Mouse (Mus musculus): ENCODE data around the gene Smarcc2.
"Not testable (repeated sequence)": the region's sequence is repeated elsewhere in the genome, so short reads cannot be mapped to it uniquely, and the experiment has no call there.

Smarcc2 gene

DNA sequence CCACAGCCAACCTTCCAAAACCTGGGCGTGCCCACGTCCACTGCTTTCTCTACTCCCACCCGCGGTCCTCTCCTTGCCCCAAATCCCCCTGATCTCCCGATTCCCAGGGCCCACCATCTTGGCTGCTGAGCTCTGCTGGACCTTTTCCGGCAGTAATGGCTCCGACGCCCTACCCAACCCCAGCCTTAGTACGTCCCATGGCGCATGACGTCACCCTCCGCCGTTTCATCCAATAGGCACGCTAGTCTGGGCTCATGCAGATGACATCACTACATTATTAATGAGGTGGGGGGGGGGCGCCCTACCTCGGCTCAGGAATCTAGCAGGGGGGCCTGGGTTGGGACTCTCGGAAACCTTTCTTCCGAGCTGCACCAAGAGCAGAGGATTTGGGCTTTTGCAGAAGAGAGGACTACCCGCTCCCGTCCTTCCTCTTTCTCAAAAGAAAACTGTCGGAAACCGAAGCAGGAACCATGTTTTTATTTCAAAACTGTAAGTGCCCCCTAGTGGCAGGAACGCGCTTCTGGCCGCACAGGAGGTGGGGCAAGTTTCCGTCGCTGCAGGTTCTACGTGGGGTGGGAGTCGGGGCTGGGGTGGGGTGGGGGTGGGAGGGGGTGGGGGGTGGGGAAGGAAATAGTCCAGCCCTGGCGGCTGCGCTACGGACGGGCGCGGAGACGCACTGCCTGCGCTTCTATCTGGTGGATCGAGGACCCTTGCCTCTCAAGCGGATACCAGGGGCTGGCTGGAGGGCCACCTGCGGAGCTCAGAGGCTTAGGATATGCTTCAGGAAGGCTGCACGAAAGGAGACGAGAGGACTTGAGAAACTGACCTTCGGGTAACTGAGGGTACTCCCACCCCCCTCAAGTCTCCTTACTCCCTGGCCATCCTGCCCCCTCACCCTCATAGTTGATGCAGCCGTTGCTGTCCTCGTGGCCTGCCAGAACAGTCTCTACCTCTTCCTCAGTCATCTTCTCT, 34.9 kb downstream of the Smarcc2 start, which contains the start of gene Myl6:
Gene Myl6, minus strand, starts transcription at position 451 of the 972 bp plus-strand sequence.
- DNase-seq (ENCODE audit: low spot score), result peak; percentile 98

DNA sequence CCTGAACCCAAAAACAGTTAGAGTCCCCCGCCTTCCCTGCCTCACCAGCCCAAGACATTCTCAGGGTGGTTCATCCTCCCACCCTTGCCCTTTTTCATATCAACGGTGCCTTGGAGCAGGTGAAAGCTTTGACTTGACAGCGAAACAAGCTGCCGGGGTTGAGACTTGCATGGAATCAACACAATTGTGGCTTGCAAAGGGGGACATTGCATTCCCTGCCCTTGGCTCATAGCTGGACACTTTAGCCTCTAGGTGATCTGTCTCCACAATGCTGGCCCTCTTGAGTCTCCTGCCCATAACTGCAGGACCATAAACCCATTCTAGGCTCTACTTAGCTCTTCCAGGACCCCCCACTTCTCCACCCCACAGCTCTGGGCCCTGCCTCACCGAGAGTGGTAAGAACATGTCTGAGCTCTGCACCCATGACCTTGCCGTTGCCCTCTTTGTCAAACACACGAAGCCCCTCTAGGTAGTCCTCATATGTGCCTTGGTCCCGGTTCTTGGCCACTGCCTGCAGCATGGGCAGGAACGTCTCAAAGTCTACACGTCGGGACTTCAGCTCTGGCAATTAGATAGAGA, 35.7 kb downstream of the Smarcc2 start:
- no peak for DNase-seq (ENCODE audit: low spot score)

GRCm38 (mm10) chr10:128495270-128495669, 36.2 kb downstream of the Smarcc2 start:
- DNase-seq (ENCODE audit: low spot score), result no peak

DNA sequence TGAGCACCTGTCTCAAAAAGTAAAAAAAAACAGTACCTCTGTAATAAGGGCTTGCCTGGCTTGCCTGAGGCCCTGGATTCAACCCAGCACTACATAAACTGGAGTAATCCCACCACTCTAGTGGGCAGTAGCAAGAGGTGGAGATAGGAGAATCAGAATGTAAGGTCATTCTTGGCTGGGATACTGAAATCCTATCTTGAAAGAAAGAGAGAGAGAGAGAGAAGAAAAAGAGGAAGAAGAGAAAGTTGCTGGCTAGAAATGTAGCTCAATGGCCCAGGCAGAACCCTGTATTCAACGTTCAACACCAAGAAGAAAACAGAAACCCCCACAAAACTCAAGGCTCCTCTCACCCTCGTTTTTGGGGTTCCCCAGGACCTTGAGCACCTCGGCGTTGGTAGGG, 36.9 kb downstream of the Smarcc2 start:
- DNase-seq (ENCODE audit: low spot score), result no peak

GRCm38 (mm10) chr10:128496509-128497077, 37.5 kb downstream of the Smarcc2 start:
- no peak for DNase-seq (ENCODE audit: low spot score)

GRCm38 (mm10) chr10:128497134-128497737, 38.2 kb downstream of the Smarcc2 start:
- no peak for DNase-seq (ENCODE audit: low spot score)

- DNase-seq (ENCODE audit: low spot score), result peak; percentile 98
These were observed 39.5 kb downstream of the Smarcc2 start, which contains the start of gene Myl6b for GRCm38 (mm10) chr10:128498590-128498989. Myl6b (minus strand) TSS chr10:128498685.

DNA sequence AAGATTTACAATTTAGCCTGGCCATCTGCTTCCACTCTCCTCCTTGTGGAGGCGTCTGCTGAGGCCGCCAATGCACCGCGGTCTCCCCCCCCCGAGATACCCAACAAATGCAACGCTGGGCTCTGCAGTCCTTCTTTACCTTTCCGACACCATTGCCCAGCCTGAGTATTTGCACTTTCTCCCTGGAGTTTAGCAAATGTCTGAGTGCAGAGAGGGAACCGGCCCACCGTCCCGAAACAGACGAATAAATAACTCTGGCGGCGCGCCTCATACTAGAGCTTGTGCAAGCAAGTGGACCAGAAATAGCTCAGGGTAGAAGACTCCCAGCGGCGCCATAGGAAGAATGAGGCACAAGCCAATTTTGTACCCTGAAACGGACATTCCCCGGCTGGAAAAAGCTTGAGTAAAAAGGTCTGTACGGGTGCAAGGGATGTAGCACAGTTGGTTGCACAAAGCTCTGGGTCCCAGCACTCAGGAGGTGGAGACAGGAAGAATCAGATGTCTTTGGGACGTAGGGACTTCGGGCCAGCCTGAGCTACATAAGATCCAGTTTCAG, 40.1 kb downstream of the Smarcc2 start:
- peak; percentile 65 for DNase-seq (ENCODE audit: low spot score)

DNA sequence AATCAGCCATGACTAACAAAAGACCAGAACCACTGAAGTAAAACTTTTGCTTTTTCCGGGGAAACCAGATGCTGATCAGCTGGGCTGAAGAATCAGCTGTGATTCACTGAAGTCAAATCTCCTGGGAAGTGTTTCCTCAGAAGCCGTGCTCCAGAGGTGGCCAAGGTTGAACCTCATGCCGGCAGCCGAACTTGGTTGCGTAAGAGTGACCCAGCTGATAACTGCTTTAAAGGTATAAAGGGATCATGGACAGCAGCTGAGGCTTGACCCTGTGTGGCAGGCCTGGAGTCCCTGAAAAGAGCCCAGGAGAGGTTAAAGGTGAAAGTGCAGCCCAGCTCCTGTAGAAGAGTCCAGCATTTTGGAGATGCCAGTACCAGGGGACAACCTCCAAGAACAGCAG, 43.3 kb downstream of the Smarcc2 start:
- DNase-seq (ENCODE audit: low spot score), result peak; percentile 86

DNA sequence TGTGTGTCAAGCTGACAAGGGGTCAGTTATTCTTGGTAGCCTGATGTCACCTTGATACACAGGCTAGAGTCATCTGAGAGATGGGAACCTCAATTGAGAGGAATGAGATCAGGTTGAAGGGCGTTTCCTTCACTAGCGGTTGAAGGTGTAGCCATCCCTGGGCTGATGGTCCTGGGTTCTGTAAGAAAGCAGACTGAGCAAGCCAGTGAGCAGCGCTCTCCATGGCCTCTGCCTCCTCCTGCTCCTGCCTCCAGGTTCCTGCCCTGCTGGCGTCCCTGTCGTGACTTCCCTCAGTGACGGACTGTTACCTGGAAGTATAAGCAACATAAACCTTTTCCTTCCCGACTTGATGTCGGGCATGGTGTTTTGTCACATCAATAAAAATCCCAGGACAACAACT, 44.5 kb downstream of the Smarcc2 start:
- DNase-seq (ENCODE audit: low spot score), result no peak

- no peak for DNase-seq (ENCODE audit: low spot score)
These were observed 45.0 kb downstream of the Smarcc2 start for GRCm38 (mm10) chr10:128504012-128504411.

GRCm38 (mm10) chr10:128504641-128505370, 45.8 kb downstream of the Smarcc2 start:
- DNase-seq (ENCODE audit: low spot score), result no peak

DNA sequence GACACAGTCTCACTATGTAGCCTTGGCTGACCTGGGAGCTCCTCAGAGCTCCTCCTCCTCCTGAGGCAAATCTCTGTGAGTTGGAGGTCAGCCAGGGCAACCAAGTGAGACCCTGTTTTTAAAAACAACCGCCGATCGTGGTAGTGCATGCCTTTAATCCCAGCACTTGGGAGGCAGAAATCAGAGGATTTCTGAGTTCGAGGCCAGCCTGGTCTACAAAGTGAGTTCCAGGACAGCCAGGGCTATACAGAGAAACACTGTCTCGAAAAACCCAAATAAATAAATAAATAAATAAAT, 46.3 kb downstream of the Smarcc2 start:
- not testable (repeated sequence) for DNase-seq (ENCODE audit: low spot score)

DNA sequence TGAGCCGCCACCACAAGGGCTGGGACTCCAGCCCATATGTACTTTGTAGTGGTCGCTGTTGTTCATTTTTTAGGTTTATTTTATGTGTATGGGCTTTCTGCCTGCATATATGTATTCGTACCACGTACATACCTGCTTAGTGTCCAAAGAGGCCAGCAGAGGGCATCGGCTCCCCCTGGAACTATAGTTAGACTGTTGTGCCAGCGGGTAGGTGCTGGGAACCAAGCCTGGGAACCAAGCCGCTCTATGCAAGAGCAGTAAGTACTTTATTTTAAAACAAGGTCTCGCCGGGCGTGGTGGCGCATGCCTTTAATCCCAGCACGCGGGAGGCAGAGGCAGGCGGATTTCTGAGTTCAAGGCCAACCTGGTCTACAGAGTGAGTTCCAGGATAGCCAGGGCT, 46.9 kb downstream of the Smarcc2 start:
- DNase-seq (ENCODE audit: low spot score), result no peak

DNA sequence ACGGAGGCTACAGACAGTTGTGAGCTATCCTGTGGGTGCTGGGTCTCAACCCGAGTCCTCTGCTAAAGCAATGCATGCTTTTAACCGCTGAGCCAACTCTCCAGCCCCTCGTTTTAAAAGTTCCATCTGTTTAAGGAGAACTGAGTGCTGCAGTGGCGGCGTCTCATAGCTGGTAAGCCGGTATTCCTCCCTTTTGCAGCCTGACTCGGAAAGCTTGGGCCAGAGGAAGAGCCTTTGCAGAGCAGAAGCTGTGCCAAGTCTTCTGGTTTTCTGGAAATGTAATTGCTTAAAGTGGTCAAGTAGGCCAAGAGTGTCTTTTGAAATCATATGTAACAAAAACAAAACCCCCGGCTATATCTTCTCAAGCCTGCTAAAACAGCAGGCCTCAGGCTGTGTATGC, 49.2 kb downstream of the Smarcc2 start:
- DNase-seq (ENCODE audit: low spot score), result no peak

GRCm38 (mm10) chr10:128509203-128509602, 50.2 kb downstream of the Smarcc2 start:
- DNase-seq (ENCODE audit: low spot score), result no peak

DNA sequence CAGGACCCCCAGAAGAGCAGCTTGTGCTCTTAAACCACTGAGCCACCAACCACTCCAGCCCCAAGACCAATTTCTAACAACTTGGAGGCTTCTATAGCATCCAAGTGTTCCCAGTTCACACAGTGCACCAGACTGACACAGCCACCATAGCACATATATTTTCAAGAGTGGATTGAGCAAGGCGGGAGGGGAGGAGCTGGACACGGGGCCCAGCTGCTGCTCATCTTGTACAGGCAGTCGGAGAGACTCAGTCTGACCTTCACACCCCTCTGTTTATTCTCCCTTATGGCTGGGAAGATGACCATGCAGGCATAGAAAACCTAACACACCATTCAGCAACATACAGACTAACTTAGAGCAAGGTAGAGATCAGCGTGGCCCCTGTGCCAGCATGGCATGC, 50.8 kb downstream of the Smarcc2 start:
- no peak for DNase-seq (ENCODE audit: low spot score)

- DNase-seq (ENCODE audit: low spot score), result no peak
These were observed 51.3 kb downstream of the Smarcc2 start for GRCm38 (mm10) chr10:128510301-128510700.

GRCm38 (mm10) chr10:128511189-128511588, 52.1 kb downstream of the Smarcc2 start:
- no peak for DNase-seq (ENCODE audit: low spot score)

DNA sequence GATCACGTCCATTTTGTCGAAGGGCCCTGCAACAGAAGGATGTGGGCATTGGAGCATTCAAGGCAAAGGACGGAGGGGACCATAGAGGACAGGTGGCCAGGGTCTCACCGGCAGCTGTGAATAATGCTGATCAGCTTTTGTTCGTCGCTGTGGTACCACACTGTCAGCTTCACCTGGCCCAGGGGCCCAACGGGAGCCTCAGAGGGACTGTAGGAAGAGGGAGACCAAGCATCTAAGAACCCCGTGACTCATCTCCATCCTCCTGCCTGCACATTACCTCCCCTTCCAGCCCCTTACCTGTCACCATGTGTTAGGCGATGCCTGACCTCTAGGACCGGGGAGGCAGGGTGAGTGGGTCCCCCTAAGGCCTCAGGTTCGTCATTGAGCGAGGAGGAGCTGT, 52.7 kb downstream of the Smarcc2 start:
- DNase-seq (ENCODE audit: low spot score), result no peak

- no peak for DNase-seq (ENCODE audit: low spot score)
These were observed 56.0 kb downstream of the Smarcc2 start for GRCm38 (mm10) chr10:128515044-128515443.

DNA sequence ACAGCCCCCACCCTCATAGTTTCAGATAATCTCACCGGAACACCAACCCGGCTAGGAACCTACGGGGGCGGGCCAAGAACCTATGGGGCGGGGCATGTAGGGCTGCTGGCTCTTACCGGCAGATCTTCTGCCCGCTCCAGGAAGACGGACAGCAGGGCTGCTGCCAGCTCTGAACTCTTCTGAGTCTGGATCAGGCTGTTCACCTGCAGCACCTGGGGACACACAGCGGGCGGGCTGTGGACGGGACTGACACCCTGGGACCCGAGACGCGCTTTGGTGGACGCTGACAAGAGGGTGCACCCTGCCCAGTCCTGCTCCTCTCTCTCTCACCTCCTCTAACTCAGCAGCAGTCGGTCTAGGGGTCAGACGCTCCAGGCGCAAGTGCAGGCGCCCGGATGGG, 57.0 kb downstream of the Smarcc2 start:
- DNase-seq (ENCODE audit: low spot score), result peak; percentile 38
